Mouse (Mus musculus) neural tube, embryonic 14.5 days (tissue): Measurements from ENCODE around the gene Fam122a. TPM values are rescaled to one million over a fixed set of nuclear protein-coding genes. Genes with fewer than 3 reads are reported as not detected.

Experiments
- ATAC-seq: fragments of 200-750 bp; cut with Nextera tagmentation; 2 replicates; pipeline ENCODE4 v1.8.0; 2017; ENCODE audit warnings: low read depth, mild to moderate bottlenecking, moderate TSS enrichment, moderate library complexity
- H3K27ac ChIP-seq: fragments of 300-500 bp; sonication (generic); 2 replicates; pipeline ENCODE4 v1.5.1; 2014; ENCODE audit warnings: low read depth, mild to moderate bottlenecking, control low read depth, low read length, moderate library complexity, mixed read lengths
- H3K27me3 ChIP-seq: fragments of 300-500 bp; sonication (generic); 2 replicates; pipeline ENCODE4 v1.6.1; 2014; ENCODE audit warnings: low read length; ENCODE audit not compliant: control insufficient read depth, insufficient read depth
- H3K36me3 ChIP-seq: fragments of 300-500 bp; sonication (generic); 2 replicates; pipeline ENCODE4 v1.6.1; 2014; ENCODE audit warnings: low read length, mixed read lengths; ENCODE audit not compliant: control insufficient read depth, insufficient read depth
- H3K4me1 ChIP-seq: fragments of 300-500 bp; sonication (generic); 2 replicates; pipeline ENCODE4 v1.6.1; 2014; ENCODE audit warnings: low read length; ENCODE audit not compliant: control insufficient read depth, insufficient read depth
- H3K4me2 ChIP-seq: fragments of 300-500 bp; sonication (generic); 2 replicates; pipeline ENCODE4 v1.6.1; 2014; ENCODE audit warnings: mild to moderate bottlenecking, low read depth, low read length, control low read depth
- H3K4me3 ChIP-seq: fragments of 300-500 bp; sonication (generic); 2 replicates; pipeline ENCODE4 v1.5.1; 2014; ENCODE audit warnings: low read depth, low read length, control low read depth, mixed read lengths
- H3K9ac ChIP-seq: fragments of 300-500 bp; sonication (generic); replicated peaks from 2 replicates; pipeline ENCODE4 v1.6.1; 2014; ENCODE audit warnings: low read depth, mild to moderate bottlenecking, control low read depth, low read length, mixed read lengths
- H3K9me3 ChIP-seq: fragments of 300-500 bp; sonication (generic); 2 replicates; pipeline ENCODE4 v1.6.1; 2016; ENCODE audit warnings: low read length; ENCODE audit not compliant: control insufficient read depth
- whole genome bisulfite sequencing: fragments of 180-500 bp; shearing (Covaris S2); extraction: QIAGEN DNeasy Blood & Tissue Kit; methylation state at CpG from one replicate; pipeline ENCODE4 v1.1.7; 2014; 5-methylcytosine and 5-hydroxymethylcytosine counted together
- polyA plus RNA-seq: library from polyadenylated mRNA; unstranded; fragments of >200 nt; fragmentation: Nextera tagmentation; extraction: Ambion mirVana; gene quantifications from 2 replicates; pipeline ENCODE4 v1.2.1, GENCODE M21; 2014

Gene Fam122a
- polyA plus RNA-seq, 1 experiment from 2014 or later = 62.5 TPM

DNA sequence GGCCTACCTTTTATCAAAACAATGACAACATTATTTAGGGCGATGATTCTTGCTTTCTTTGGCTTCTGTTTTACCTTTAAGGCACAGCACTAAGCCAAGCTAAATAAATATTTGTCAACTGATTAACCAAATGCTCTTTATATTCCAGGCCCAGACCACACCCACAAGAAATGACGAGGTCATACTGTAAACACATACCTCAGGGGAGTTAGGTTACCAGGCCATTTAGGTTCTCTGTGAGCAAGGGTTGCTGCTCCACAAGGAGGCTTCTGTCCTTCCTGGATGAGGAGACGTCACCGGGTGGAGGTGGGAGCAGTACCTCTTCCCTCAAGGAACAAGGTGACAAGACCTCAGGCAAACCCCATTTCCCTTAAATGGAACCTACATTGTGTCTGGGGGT, 49.9 kb downstream of the Fam122a start:
- no peaks in the 10 kb centered on the region for H3K36me3 ChIP-seq
- no peak overlapping the region for H3K4me2 ChIP-seq
- no peaks in the 10 kb centered on the region for H3K4me1 ChIP-seq
- H3K4me3 ChIP-seq = no peak overlapping the region
- ATAC-seq = no peak
- H3K27me3 ChIP-seq = no peaks in the 10 kb centered on the region
- H3K27ac ChIP-seq = no peak overlapping the region
- H3K9me3 ChIP-seq = no peaks in the 10 kb centered on the region
- H3K9ac ChIP-seq = no peak overlapping the region
- WGBS = 78% methylated on average over 4 of the region's 4 CpGs

DNA sequence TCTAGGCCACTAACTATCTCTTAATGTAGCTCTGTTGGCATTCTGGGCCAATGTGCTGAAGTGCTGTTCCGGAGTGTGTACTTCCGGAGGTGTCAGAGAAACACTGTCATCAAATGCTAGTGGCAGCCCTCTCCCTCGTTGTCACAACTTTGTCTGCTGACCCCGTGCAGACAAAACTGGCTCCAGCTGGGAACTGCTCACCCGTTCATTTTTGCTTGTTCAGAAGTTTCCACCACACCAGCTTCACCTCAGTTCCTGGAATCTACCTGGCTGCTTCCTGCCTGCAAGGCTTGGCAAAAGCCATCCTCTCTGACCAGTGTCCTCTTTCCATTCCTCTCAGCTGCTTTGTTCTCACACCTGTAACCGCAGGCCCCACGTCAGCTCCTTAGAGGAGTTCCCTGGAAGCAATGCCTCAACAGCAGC, 50.4 kb downstream of the Fam122a start:
- H3K27me3 ChIP-seq = no peaks in the 10 kb centered on the region
- H3K4me1 ChIP-seq = no peaks in the 10 kb centered on the region
- no peak overlapping the region for H3K9ac ChIP-seq
- H3K36me3 ChIP-seq = no peaks in the 10 kb centered on the region
- no peak overlapping the region for H3K4me3 ChIP-seq
- H3K4me2 ChIP-seq = no peak overlapping the region
- no peak for ATAC-seq
- no peak overlapping the region for H3K27ac ChIP-seq
- 95% methylated on average over 7 of the region's 7 CpGs for WGBS
- H3K9me3 ChIP-seq = no peaks in the 10 kb centered on the region

Other genes starting within 250 kb of the Fam122a start
- gene Fxn, start 196.8 kb downstream of the Fam122a start, polyA plus RNA-seq = 37.1 and 38.4 TPM in 2 replicates
- 1.9 and 2.1 TPM in 2 replicates for gene Pip5k1b, start 78.5 kb upstream of the Fam122a start, polyA plus RNA-seq
- gene Tmem252, start 196.7 kb upstream of the Fam122a start, polyA plus RNA-seq = 2.5 and 3.0 TPM in 2 replicates